Mouse (Mus musculus): ENCODE results near the gene Rab34. TPM values are rescaled to one million over a fixed set of nuclear protein-coding genes. Genes with fewer than 3 reads are reported as not detected.

The Rab34 gene
- polyA plus RNA-seq, 1 experiment from 2014 or later = 111 TPM

DNA sequence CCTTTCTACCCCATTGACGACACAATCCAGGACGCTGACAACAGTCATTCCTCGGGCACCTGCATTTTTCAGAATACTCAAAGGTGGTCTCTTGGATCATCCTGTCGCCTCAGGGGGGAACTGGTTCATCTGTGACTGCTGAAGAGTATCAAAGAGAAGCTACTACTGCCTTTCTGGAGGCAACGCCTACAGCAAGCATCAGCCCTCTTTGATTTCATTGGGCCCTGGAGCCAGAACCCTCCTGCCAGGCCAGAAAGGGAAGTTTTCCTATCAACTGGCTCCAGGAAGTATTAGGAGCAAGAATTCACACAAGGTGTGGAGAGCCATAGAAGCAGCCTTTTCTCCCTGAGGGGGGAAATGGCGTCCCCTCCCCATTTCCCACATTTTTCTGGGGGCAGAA is 21.6 kb upstream of the Rab34 start:
- H3K9me3 ChIP-seq = no peaks in the 10 kb centered on the region
- H3K27me3 ChIP-seq (replicated peaks) = no peaks in the 10 kb centered on the region
- ATAC-seq (ENCODE audit: insufficient read depth, low FRiP score, low read depth) = no peak
- peaks cover 7% of the 10 kb centered on the region for H3K36me3 ChIP-seq
- H3K4me3 ChIP-seq (replicated peaks) = no peak overlapping the region
- peaks cover 33% of the 10 kb centered on the region for H3K4me1 ChIP-seq
- H3K9ac ChIP-seq = no peak overlapping the region
- peak overlapping the region; percentile 79 for H3K4me2 ChIP-seq
- H3K27ac ChIP-seq = peak overlapping the region; percentile 96
- WGBS = 62% methylated on average over 6 of the region's 6 CpGs

DNA sequence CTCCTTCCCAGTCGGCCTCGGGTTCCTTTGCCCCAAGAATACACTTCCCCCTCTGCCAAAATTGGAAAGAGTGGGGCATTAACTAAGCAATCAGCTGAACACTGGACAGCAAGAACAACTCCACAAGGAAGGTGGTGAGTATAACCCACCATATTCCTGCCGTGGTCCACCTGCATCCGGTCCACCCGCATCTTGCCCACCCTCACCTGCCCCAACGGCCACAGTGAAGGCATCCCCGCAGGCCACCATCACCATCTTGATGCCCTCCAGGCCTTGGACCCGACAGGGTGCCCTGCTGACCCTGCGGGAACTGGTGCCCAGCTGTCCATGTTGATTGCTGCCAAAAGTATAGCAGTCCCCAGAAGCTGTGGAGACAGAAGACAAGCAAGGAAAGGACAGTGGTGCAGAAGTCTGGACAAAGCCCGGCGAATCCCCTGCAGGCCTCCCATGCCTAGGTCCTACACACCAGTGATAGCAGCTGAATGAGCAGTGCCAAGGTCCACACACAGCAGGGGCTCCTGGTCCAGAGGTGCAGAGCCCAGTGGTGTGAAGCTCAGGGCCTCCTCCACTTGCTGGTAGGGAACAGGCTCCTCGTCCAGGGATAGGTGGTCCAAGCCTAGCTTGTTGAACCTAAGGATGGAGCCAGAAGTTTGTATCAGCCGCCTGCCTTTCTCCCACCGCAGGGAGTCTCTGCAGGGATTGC is 20.8 kb upstream of the Rab34 start:
- no peak overlapping the region for H3K4me2 ChIP-seq

DNA sequence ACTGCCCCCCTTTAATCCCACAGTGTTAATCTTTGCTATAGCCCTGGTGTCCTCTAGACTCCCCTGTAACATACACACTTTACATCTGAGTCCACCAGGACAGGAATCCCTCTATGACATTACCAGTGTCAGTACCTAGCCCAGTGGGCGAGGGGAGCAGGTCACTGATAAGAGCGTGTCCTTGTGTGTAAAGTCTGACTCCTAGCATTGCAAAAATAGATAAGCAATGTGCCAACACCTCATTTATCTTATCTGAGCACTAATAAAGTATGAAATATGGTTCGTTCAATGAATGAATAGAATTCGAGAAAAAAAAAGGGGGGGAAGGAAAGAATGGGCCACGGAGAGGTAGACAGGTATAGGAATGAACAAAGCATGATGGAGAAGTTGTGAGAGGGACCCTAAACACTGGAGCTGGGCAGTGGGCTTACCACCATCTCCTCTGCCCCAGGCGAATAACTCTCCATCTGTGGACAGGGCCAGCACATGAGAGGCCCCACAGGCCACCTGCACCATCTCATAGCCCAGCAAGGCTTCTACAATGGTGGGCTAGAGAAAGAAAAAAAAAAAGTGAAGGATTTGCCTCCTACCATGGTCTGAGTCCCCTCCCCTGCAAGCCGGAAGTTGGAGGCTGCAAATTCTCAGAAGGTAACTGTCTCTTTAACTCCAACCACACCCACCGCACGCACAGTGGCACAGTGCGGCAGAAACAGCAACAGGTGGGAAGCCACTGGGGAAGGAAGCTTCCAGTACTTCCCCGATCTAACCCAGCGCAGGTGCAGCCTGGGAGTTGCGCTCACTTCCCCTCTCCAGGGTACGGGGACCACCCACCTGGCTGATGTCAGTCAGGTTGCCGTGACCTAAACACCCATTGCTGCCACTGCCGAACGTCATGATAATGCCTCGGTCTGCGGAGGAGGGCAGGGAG is 19.4 kb upstream of the Rab34 start:
- H3K4me2 ChIP-seq = peak overlapping the region; percentile 42
- H3K4me1 ChIP-seq = peaks cover 17% of the 10 kb centered on the region
- H3K9me3 ChIP-seq = no peaks in the 10 kb centered on the region
- no peaks in the 10 kb centered on the region for H3K36me3 ChIP-seq
- 40% methylated on average over 19 of the region's 19 CpGs for WGBS
- H3K27me3 ChIP-seq (replicated peaks) = no peaks in the 10 kb centered on the region
- peak overlapping the region; percentile 45; the same call in 1 of the 2 replicates for H3K27ac ChIP-seq
- H3K9ac ChIP-seq = no peak overlapping the region
- H3K4me3 ChIP-seq (replicated peaks) = 0 out of 2 replicates have a peak overlapping the region, but pooled peaks have one; percentile 11
- no peak for ATAC-seq (ENCODE audit: insufficient read depth, low FRiP score, low read depth)

More for the DNA sequence above, 20.8 kb upstream of the Rab34 start:
- Histone ChIP-seq H3K4me3 (replicated peaks) (no peak overlapping the region), H3K9me3 (no peaks in the 10 kb centered on the region), H3K36me3 (no peaks in the 10 kb centered on the region), H3K27ac (peak overlapping the region; percentile 96; the same call in 1 of the 2 replicates), H3K4me1 (peaks cover 29% of the 10 kb centered on the region), H3K27me3 (replicated peaks) (no peaks in the 10 kb centered on the region), H3K9ac (no peak overlapping the region)
- ATAC-seq (ENCODE audit: insufficient read depth, low FRiP score, low read depth) = no peak
- WGBS = 90% methylated on average over 14 of the region's 14 CpGs

DNA sequence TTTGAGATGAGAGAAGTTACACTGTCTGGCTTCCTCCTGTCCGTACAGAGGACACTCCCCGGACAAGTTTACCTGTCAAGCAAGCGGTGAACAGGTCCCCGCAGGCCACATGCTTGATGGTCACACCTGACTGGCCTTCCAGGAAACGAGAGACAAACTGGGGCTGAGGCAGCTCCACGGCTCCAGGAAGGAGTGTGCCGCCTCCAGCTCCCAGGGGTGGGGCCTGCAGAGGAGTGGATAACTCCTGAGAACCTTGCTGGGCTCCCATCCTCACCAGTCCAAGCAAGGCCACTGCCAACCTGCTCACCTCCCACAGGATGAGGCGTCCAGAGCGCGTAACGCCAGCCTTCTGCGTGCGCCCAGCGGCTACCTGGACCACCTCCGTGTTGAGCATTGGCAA is 17.9 kb upstream of the Rab34 start:
- no peak for ATAC-seq (ENCODE audit: insufficient read depth, low FRiP score, low read depth)
- Histone ChIP-seq H3K4me3 (replicated peaks) (no peak overlapping the region), H3K9ac (no peak overlapping the region), H3K9me3 (no peaks in the 10 kb centered on the region), H3K4me2 (no peak overlapping the region), H3K36me3 (no peaks in the 10 kb centered on the region), H3K27me3 (replicated peaks) (no peaks in the 10 kb centered on the region), H3K27ac (no peak overlapping the region), H3K4me1 (peaks cover 26% of the 10 kb centered on the region)
- WGBS = 85% methylated on average over 15 of the region's 15 CpGs

DNA sequence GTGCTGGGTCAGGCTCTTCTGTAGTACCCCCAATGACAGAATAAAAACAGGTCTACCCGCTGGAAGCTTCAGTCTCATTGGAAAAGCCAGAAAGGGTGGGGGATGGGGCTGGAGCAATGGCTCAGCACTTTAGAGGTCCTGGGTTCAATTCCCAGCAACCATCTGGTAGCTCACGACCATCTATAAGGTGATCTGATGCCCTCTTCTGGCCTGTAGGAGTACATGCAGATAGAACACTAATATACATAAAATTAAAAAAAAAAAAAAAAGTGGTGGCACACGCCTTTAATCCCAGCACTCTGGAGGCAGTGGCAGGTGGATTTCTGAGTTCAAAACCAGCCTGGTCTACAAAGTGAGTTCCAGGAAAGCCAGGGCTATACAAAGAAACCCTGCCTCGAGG is 16.9 kb upstream of the Rab34 start:
- Histone ChIP-seq H3K4me3 (replicated peaks) (no peak overlapping the region), H3K9ac (no peak overlapping the region), H3K27ac (no peak overlapping the region), H3K4me1 (peaks cover 25% of the 10 kb centered on the region), H3K4me2 (no peak overlapping the region), H3K36me3 (no peaks in the 10 kb centered on the region), H3K27me3 (replicated peaks) (no peaks in the 10 kb centered on the region), H3K9me3 (no peaks in the 10 kb centered on the region)
- ATAC-seq (ENCODE audit: insufficient read depth, low FRiP score, low read depth) = no peak
- WGBS = 62% methylated on average over 4 of the region's 4 CpGs

DNA sequence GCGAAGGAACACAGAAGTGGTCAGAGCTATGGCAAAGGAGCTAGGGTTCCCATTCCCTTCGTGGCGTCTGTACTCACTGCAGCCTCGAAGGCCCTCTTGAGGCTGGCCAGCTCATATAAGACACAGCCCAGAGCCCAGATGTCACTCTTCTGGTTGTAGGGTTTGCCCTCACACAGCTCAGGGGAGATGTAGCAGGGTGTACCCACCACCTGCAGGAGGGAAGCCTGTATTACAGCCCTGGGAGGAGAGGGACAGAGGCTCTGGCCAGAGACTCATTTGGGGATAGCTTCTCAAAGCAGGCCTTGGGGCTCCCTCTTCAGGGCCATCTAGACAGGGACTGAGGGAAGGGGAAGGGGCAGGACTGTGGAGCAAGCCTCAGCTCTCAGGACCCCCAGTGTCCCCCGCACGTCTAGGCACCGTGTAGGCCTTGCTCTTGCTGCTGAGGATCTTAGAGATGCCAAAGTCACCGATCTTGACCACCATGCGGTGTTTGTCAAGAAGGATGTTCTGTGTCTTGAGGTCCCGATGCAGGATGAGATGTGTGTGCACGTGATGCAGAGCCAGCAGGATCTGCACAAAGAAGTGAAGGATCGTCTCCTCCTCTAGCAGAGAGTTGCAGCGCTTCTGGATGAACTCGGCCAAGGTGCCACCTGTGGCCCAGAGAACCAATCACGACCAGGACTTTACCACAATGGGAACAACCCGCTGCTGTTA is 16.0 kb upstream of the Rab34 start:
- no peak for ATAC-seq (ENCODE audit: insufficient read depth, low FRiP score, low read depth)
- no peaks in the 10 kb centered on the region for H3K27me3 ChIP-seq (replicated peaks)
- 82% methylated on average over 16 of the region's 16 CpGs for WGBS
- no peaks in the 10 kb centered on the region for H3K9me3 ChIP-seq
- peaks cover 23% of the 10 kb centered on the region for H3K4me1 ChIP-seq
- H3K4me3 ChIP-seq (replicated peaks) = no peak overlapping the region
- no peaks in the 10 kb centered on the region for H3K36me3 ChIP-seq
- H3K4me2 ChIP-seq = no peak overlapping the region
- no peak overlapping the region for H3K27ac ChIP-seq
- no peak overlapping the region for H3K9ac ChIP-seq

DNA sequence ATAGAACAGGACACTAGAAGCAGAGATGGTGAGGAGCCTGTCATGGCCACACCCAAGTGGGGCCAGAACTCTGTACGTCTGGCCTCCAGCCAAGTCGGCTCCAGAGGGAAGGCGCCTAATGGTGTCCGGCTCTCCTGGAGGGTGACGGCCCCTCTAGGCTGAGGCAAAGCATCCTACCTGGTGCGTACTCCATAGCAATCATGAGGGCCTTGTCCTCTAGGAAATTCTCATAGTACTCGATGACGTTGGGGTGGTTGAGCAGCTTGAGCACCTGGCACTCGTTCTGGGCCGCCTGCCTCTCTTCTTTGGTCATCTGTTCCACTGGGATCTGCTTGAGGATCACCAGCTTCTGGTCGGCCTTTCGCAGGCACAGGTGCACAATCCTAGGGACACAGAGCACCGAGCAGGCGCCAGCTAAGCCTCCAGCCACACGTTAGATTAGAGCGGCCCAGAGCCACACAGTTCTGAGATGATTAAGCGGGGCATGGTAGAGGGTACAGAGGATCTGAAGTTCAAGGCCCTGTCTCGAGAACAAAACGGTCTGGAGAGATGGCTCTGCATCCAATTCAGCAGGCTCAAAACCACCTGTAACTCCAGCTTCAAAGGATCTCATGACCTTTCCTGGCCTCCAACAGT is 15.4 kb upstream of the Rab34 start:
- 82% methylated on average over 19 of the region's 19 CpGs for WGBS
- Histone ChIP-seq H3K4me3 (replicated peaks) (no peak overlapping the region), H3K9me3 (no peaks in the 10 kb centered on the region), H3K9ac (no peak overlapping the region), H3K27ac (no peak overlapping the region), H3K4me1 (peaks cover 28% of the 10 kb centered on the region), H3K27me3 (replicated peaks) (no peaks in the 10 kb centered on the region), H3K4me2 (no peak overlapping the region), H3K36me3 (no peaks in the 10 kb centered on the region)
- no peak for ATAC-seq (ENCODE audit: insufficient read depth, low FRiP score, low read depth)

DNA sequence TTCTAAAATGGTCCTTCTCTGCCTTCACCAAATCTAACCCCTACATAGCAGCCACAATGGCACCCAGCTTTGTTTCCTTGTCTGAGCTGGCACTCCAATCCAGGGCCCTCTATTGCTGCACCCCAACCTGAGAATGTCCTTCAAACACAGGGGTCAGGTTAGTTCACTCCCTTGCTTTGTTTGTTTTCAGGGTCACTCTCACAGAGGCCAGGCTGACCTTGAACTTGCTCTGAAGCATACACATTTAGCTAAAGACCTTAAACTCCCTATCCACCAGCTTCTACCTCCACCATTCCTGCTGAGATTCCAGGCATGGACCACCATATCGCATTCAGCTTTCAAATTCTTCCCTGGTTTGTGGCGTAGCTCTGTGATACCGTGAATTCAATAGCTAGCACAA is 13.7 kb upstream of the Rab34 start:
- H3K9ac ChIP-seq = no peak overlapping the region
- H3K27me3 ChIP-seq (replicated peaks) = no peaks in the 10 kb centered on the region
- ATAC-seq (ENCODE audit: insufficient read depth, low FRiP score, low read depth) = no peak
- 79% methylated on average over 3 of the region's 3 CpGs for WGBS
- peaks cover 34% of the 10 kb centered on the region for H3K4me1 ChIP-seq
- no peaks in the 10 kb centered on the region for H3K9me3 ChIP-seq
- no peak overlapping the region for H3K4me3 ChIP-seq (replicated peaks)
- no peak overlapping the region for H3K4me2 ChIP-seq
- H3K27ac ChIP-seq = no peak overlapping the region
- H3K36me3 ChIP-seq = no peaks in the 10 kb centered on the region

DNA sequence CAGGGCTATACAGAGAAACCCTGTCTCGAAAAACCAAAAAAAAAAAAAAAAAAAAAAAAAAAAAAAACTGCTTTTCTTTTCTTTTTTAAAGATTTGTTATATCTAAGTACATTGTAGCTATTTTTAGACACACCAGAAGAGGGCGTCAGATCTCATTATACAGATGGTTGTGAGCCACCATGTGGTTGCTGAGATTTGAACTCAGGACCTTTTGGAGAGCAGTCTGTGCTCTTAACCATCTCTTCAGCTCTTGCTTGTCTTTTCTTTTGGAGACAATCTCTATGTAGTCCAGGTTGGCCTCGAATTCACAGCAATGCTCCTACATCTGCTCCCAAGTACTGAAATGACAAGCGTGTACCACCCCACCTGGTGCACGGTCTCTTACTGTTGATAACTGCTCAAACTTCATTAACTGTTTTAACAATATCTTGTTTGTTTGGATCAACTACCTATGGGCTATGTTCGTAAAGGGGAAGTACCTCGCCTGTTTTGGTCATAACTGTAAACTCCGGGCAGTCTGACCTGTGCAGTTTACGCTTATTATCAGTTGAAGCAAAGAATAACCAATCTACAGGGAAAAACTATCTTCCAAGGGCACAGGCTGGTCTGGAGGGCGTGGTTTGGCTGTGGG is 12.3 kb upstream of the Rab34 start:
- Histone ChIP-seq H3K9me3 (no peaks in the 10 kb centered on the region), H3K27ac (peak overlapping the region; percentile 99), H3K36me3 (peaks cover 11% of the 10 kb centered on the region), H3K4me3 (replicated peaks) (peak overlapping the region; percentile 76), H3K4me1 (peaks cover 45% of the 10 kb centered on the region), H3K4me2 (peak overlapping the region; percentile 90), H3K27me3 (replicated peaks) (no peaks in the 10 kb centered on the region), H3K9ac (no peak overlapping the region)
- ATAC-seq (ENCODE audit: insufficient read depth, low FRiP score, low read depth) = no peak
- 7% methylated on average over 10 of the region's 10 CpGs for WGBS

DNA sequence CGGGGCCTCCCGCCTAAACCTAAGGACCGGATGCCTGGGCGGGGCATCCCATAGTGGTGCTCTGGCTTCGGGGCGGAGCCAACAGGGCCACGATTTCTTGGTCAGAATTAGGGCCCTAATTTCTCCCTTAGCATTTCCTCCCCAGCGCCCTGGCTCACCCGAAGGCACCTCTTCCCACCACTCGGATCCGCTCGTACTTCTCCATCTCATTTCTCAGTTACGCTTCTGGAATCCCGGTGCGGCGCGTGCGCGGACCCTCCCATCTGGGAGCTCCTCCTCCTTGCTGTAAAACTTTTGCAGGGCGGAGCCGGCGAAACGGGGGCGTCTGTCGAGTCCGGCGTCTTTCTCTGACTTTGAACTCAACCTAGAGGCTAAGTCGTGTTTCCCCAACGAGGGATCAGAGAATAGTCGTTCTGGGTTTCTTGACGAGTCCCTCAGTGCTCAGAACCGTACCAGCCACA is 11.8 kb upstream of the Rab34 start, which contains the start of the genes Nek8 and Tlcd1:
TSS of gene Nek8 (minus strand) at position 274 of the 461 bp plus-strand sequence.
TSS of gene Tlcd1 (plus strand) at position 310 of the 461 bp plus-strand sequence.
- H3K4me3 ChIP-seq (replicated peaks) = peak within 1 kb of the TSS; percentile 76
- ATAC-seq (ENCODE audit: insufficient read depth, low FRiP score, low read depth) = peak; percentile 59
- peak within 1 kb of the TSS; percentile 38 for H3K9ac ChIP-seq
- peaks cover 15% of the 10 kb centered on the region for H3K36me3 ChIP-seq
- H3K9me3 ChIP-seq = no peaks in the 10 kb centered on the region
- peaks cover 50% of the 10 kb centered on the region for H3K4me1 ChIP-seq
- no peaks in the 10 kb centered on the region for H3K27me3 ChIP-seq (replicated peaks)
- under 1% methylated on average over 32 of the region's 32 CpGs for WGBS
- peak within 1 kb of the TSS; percentile 99 for H3K27ac ChIP-seq
- H3K4me2 ChIP-seq = peak within 1 kb of the TSS; percentile 90

DNA sequence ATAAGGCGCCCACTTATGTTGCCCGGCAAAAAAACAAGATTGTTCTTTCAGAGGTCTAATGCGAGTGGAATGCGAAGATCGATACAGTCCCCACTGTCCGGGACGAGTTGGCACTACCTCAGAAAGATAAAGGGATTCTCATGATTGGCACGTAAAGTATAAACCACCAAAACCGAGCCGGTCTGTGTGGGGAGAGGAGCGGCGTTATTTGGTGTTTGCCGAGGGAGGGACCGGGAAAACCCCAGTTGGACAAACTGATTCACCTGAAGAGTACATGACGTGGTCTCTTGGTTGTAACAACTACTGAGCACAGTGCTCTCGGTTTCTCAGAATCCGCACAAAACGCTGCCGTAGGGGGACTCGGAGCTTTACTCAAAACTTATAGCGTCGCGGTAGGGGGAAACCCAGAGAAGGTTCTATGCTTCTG is 11.3 kb upstream of the Rab34 start:
- H3K27me3 ChIP-seq (replicated peaks) = no peaks in the 10 kb centered on the region
- H3K4me2 ChIP-seq = peak overlapping the region; percentile 90
- under 1% methylated on average over 23 of the region's 23 CpGs for WGBS
- H3K36me3 ChIP-seq = peaks cover 19% of the 10 kb centered on the region
- ATAC-seq (ENCODE audit: insufficient read depth, low FRiP score, low read depth) = no peak
- peak overlapping the region; percentile 99 for H3K27ac ChIP-seq
- peak overlapping the region; percentile 76 for H3K4me3 ChIP-seq (replicated peaks)
- peaks cover 55% of the 10 kb centered on the region for H3K4me1 ChIP-seq
- H3K9me3 ChIP-seq = no peaks in the 10 kb centered on the region
- peak overlapping the region; percentile 38 for H3K9ac ChIP-seq

Measured in stomach, embryonic 15.5 days (tissue).